Mouse (Mus musculus) embryonic facial prominence, embryonic 13.5 days (tissue): ENCODE measurements around the gene Uroc1. TPM values are rescaled to one million over a fixed set of nuclear protein-coding genes. Genes with fewer than 3 reads are reported as not detected.

ENCODE experiments used
- ATAC-seq: fragments of 200-750 bp; cut with Nextera tagmentation; 2 replicates; pipeline ENCODE4 v1.8.0; 2017; ENCODE audit warnings: low read depth; ENCODE audit not compliant: insufficient number of reproducible peaks, insufficient read depth, low FRiP score, low TSS enrichment
- H3K27ac ChIP-seq: fragments of 300-500 bp; sonication (generic); 2 replicates; pipeline ENCODE4 v1.5.1; 2015; ENCODE audit warnings: moderate library complexity, mild to moderate bottlenecking, inconsistent platforms
- H3K27me3 ChIP-seq: fragments of 300-500 bp; sonication (generic); 2 replicates; pipeline ENCODE4 v1.6.1; 2015; ENCODE audit warnings: mild to moderate bottlenecking, inconsistent platforms
- H3K36me3 ChIP-seq: fragments of 300-500 bp; sonication (generic); 2 replicates; pipeline ENCODE4 v1.6.1; 2015; ENCODE audit warnings: mild to moderate bottlenecking, inconsistent platforms
- H3K4me1 ChIP-seq: fragments of 300-500 bp; sonication (generic); 2 replicates; pipeline ENCODE4 v1.6.1; 2015; ENCODE audit warnings: inconsistent platforms
- H3K4me2 ChIP-seq: fragments of 300-500 bp; sonication (generic); 2 replicates; pipeline ENCODE4 v1.6.1; 2015; ENCODE audit warnings: moderate library complexity, mild to moderate bottlenecking, inconsistent platforms
- H3K4me3 ChIP-seq: fragments of 300-500 bp; sonication (generic); 2 replicates; pipeline ENCODE4 v1.5.1; 2015; ENCODE audit warnings: mild to moderate bottlenecking, inconsistent platforms
- H3K9ac ChIP-seq: fragments of 300-500 bp; sonication (generic); 2 replicates; pipeline ENCODE4 v1.6.1; 2015; ENCODE audit warnings: mild to moderate bottlenecking, inconsistent platforms
- H3K9me3 ChIP-seq: fragments of 300-500 bp; sonication (generic); 2 replicates; pipeline ENCODE4 v1.6.1; 2016; ENCODE audit warnings: inconsistent platforms
- WGBS: fragments of 180-500 bp; shearing (Covaris S2); methylation state at CpG from one replicate; pipeline ENCODE4 v1.1.7; 2015; ENCODE audit warnings: mixed read lengths; 5-methylcytosine and 5-hydroxymethylcytosine counted together
- polyA plus RNA-seq: library from polyadenylated mRNA; unstranded; fragments of >200 nt; fragmentation: Nextera tagmentation; extraction: Ambion mirVana; gene quantifications from 2 replicates; pipeline ENCODE4 v1.2.1, GENCODE M21; 2015

Gene Uroc1
- polyA plus RNA-seq, result 0.30 TPM in 1 of 2 replicates, not detected in the other

GRCm38 (mm10) chr6:90332561-90333425 lies at the start of gene Uroc1:
Uroc1 (plus strand) TSS chr6:90333284.
- Histone ChIP-seq H3K27me3 (no peaks in the 10 kb centered on the region), H3K9ac (no peak within 1 kb of the TSS), H3K36me3 (no peaks in the 10 kb centered on the region), H3K9me3 (no peaks in the 10 kb centered on the region), H3K27ac (no peak within 1 kb of the TSS), H3K4me1 (no peaks in the 10 kb centered on the region), H3K4me3 (no peak within 1 kb of the TSS), H3K4me2 (no peak within 1 kb of the TSS)
- no peak for ATAC-seq
- 85% methylated on average over 7 of the region's 7 CpGs for WGBS

GRCm38 (mm10) chr6:90288265-90288664 lies 44.8 kb upstream of the Uroc1 start:
- Histone ChIP-seq H3K27me3 (no peaks in the 10 kb centered on the region), H3K4me2 (no peak overlapping the region), H3K9ac (no peak overlapping the region), H3K4me3 (no peak overlapping the region), H3K27ac (no peak overlapping the region), H3K9me3 (peaks cover 3% of the 10 kb centered on the region; the same call in 1 of the 2 replicates), H3K36me3 (no peaks in the 10 kb centered on the region), H3K4me1 (no peaks in the 10 kb centered on the region)
- 55% methylated on average over 12 of the region's 12 CpGs for WGBS
- ATAC-seq, result no peak

- Histone ChIP-seq H3K4me1 (no peaks in the 10 kb centered on the region), H3K4me2 (no peak within 1 kb of the TSS), H3K4me3 (no peak within 1 kb of the TSS), H3K9me3 (0 out of 2 replicates have a peak, but pooled peaks cover 3% of the 10 kb centered on the region), H3K27me3 (no peaks in the 10 kb centered on the region), H3K9ac (no peak within 1 kb of the TSS), H3K27ac (no peak within 1 kb of the TSS), H3K36me3 (no peaks in the 10 kb centered on the region)
- 91% methylated on average over 1 of the region's 1 CpGs for WGBS
- no peak for ATAC-seq
Observed at GRCm38 (mm10) chr6:90300919-90301318, 32.2 kb upstream of the Uroc1 start, which contains the start of gene BC048671. BC048671 (plus strand) TSS chr6:90301219.

- 80% methylated on average over 6 of the region's 6 CpGs for WGBS
- no peak for ATAC-seq
- no peaks in the 10 kb centered on the region for H3K36me3 ChIP-seq
- H3K27ac ChIP-seq, result no peak overlapping the region
- H3K9me3 ChIP-seq, result peaks cover 10% of the 10 kb centered on the region
- H3K9ac ChIP-seq, result no peak overlapping the region
- no peak overlapping the region for H3K4me2 ChIP-seq
- H3K4me3 ChIP-seq, result no peak overlapping the region
- no peaks in the 10 kb centered on the region for H3K4me1 ChIP-seq
- no peaks in the 10 kb centered on the region for H3K27me3 ChIP-seq
Observed at GRCm38 (mm10) chr6:90306315-90306975, 26.6 kb upstream of the Uroc1 start.

- 88% methylated on average over 87 of the region's 87 CpGs for WGBS
- Histone ChIP-seq H3K27me3 (no peaks in the 10 kb centered on the region), H3K4me2 (no peak overlapping the region), H3K4me3 (no peak overlapping the region), H3K27ac (no peak overlapping the region), H3K4me1 (no peaks in the 10 kb centered on the region), H3K9me3 (peaks cover 10% of the 10 kb centered on the region), H3K36me3 (no peaks in the 10 kb centered on the region), H3K9ac (no peak overlapping the region)
- peak; percentile 35 for ATAC-seq
Observed at GRCm38 (mm10) chr6:90308839-90309778, 24.0 kb upstream of the Uroc1 start.

- no peak for ATAC-seq
- no peak overlapping the region for H3K27ac ChIP-seq
- no peak overlapping the region for H3K9ac ChIP-seq
- no peaks in the 10 kb centered on the region; the same call in 1 of the 2 replicates for H3K9me3 ChIP-seq
- H3K4me2 ChIP-seq, result no peak overlapping the region
- H3K4me3 ChIP-seq, result no peak overlapping the region
- no peaks in the 10 kb centered on the region for H3K36me3 ChIP-seq
- 90% methylated on average over 5 of the region's 5 CpGs for WGBS
- H3K27me3 ChIP-seq, result no peaks in the 10 kb centered on the region
- no peaks in the 10 kb centered on the region for H3K4me1 ChIP-seq
Observed at GRCm38 (mm10) chr6:90315961-90316360, 17.1 kb upstream of the Uroc1 start.

- Histone ChIP-seq H3K9me3 (no peaks in the 10 kb centered on the region), H3K4me2 (no peak overlapping the region), H3K36me3 (no peaks in the 10 kb centered on the region), H3K4me1 (no peaks in the 10 kb centered on the region), H3K27ac (no peak overlapping the region), H3K4me3 (no peak overlapping the region), H3K9ac (no peak overlapping the region), H3K27me3 (no peaks in the 10 kb centered on the region)
- WGBS, result 83% methylated on average over 2 of the region's 2 CpGs
- ATAC-seq, result no peak
Observed at GRCm38 (mm10) chr6:90317510-90318258, 15.4 kb upstream of the Uroc1 start.

GRCm38 (mm10) chr6:90319019-90319418 lies 14.1 kb upstream of the Uroc1 start:
- Histone ChIP-seq H3K4me2 (no peak overlapping the region), H3K4me3 (no peak overlapping the region), H3K9ac (no peak overlapping the region), H3K27me3 (0 out of 2 replicates have a peak, but pooled peaks cover 1% of the 10 kb centered on the region), H3K9me3 (no peaks in the 10 kb centered on the region), H3K4me1 (no peaks in the 10 kb centered on the region), H3K36me3 (no peaks in the 10 kb centered on the region), H3K27ac (no peak overlapping the region)
- WGBS, result 93% methylated on average over 2 of the region's 2 CpGs
- no peak for ATAC-seq

GRCm38 (mm10) chr6:90319475-90320191 lies 13.5 kb upstream of the Uroc1 start:
- 75% methylated on average over 7 of the region's 7 CpGs for WGBS
- no peak for ATAC-seq
- Histone ChIP-seq H3K9ac (no peak overlapping the region), H3K4me2 (no peak overlapping the region), H3K4me1 (no peaks in the 10 kb centered on the region), H3K4me3 (no peak overlapping the region), H3K9me3 (no peaks in the 10 kb centered on the region), H3K27me3 (peaks cover 7% of the 10 kb centered on the region), H3K36me3 (no peaks in the 10 kb centered on the region), H3K27ac (no peak overlapping the region; the same call in 1 of the 2 replicates)

GRCm38 (mm10) chr6:90320429-90320828 lies 12.7 kb upstream of the Uroc1 start:
- 77% methylated on average over 5 of the region's 5 CpGs for WGBS
- 0 out of 2 replicates have a peak, but pooled peaks cover 5% of the 10 kb centered on the region for H3K4me1 ChIP-seq
- H3K4me3 ChIP-seq, result no peak overlapping the region
- no peak overlapping the region for H3K27ac ChIP-seq
- H3K9ac ChIP-seq, result no peak overlapping the region
- H3K4me2 ChIP-seq, result no peak overlapping the region
- no peak for ATAC-seq
- H3K9me3 ChIP-seq, result no peaks in the 10 kb centered on the region
- no peaks in the 10 kb centered on the region for H3K36me3 ChIP-seq
- peaks cover 15% of the 10 kb centered on the region for H3K27me3 ChIP-seq
